Mouse (Mus musculus): ENCODE data around the gene Tex21. TPM values are rescaled to one million over a fixed set of nuclear protein-coding genes. Genes with fewer than 3 reads are reported as not detected.
"Not testable (repeated sequence)": the region's sequence is repeated elsewhere in the genome, so short reads cannot be mapped to it uniquely, and the experiment has no call there.

Gene Tex21
- polyA plus RNA-seq, 1 experiment from 2014 or later: not detected

DNA sequence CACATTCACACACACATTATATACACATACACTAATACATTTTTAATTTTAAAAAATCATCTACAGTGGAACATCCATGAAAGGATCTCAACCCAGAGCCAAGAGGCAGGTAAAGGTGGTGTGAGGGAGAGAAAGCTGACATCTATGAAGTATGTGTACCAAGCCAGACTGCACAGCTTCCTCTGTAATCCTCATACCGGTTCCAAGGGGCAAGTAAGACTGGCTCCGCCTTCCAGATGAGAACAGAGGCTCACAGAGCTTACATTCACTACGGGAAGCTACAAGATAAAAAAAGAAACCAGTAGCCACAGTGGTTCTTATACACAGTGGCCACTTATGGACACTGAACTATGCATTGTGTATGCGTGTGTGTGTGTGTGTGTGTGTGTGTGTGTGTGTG, 67.0 kb downstream of the Tex21 start:
- Histone ChIP-seq H3K4me3 (ENCODE audit: low read depth, low read length) (no peak overlapping the region), H3K4me2 (no peak overlapping the region), H3K9me3 (ENCODE audit: control insufficient read depth, low read length) (no peaks in the 10 kb centered on the region), H3K27me3 (ENCODE audit: control insufficient read depth, insufficient read depth, low read length) (peaks cover 12% of the 10 kb centered on the region), H3K4me1 (ENCODE audit: control insufficient read depth, insufficient read depth, low read length) (0 out of 2 replicates have a peak, but pooled peaks cover 4% of the 10 kb centered on the region), H3K27ac (ENCODE audit: low read depth, low read length) (no peak overlapping the region), H3K36me3 (ENCODE audit: control insufficient read depth, insufficient read depth, low read length) (no peaks in the 10 kb centered on the region), H3K9ac (ENCODE audit: low read length) (no peak overlapping the region)
- WGBS: 67% methylated on average over 4 of the region's 4 CpGs
- DNase-seq (ENCODE audit: low spot score, missing footprints) (no peak), ATAC-seq (ENCODE audit: low FRiP score) (no peak)

DNA sequence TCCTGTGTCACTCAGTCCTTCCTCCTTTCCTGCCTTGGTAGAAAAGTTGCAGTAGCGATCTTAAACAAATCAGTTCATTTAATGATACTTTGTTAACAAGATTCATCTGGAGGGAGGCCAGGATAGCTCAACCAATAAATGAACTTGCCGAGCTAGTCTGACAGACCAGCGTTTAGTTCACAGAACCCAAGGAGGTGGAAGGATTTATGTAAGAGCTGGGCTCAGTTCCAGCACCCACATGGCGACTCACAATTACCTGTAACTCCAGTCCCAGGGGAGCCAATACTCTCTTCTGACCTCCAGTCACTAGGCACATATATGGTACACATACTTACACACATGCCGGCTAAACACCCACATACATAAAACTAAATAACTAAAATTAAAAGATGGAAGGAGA, 67.5 kb downstream of the Tex21 start:
- ATAC-seq (ENCODE audit: low FRiP score): no peak
- 91% methylated on average over 5 of the region's 5 CpGs for WGBS
- peaks cover 12% of the 10 kb centered on the region for H3K27me3 ChIP-seq (ENCODE audit: control insufficient read depth, insufficient read depth, low read length)

DNA sequence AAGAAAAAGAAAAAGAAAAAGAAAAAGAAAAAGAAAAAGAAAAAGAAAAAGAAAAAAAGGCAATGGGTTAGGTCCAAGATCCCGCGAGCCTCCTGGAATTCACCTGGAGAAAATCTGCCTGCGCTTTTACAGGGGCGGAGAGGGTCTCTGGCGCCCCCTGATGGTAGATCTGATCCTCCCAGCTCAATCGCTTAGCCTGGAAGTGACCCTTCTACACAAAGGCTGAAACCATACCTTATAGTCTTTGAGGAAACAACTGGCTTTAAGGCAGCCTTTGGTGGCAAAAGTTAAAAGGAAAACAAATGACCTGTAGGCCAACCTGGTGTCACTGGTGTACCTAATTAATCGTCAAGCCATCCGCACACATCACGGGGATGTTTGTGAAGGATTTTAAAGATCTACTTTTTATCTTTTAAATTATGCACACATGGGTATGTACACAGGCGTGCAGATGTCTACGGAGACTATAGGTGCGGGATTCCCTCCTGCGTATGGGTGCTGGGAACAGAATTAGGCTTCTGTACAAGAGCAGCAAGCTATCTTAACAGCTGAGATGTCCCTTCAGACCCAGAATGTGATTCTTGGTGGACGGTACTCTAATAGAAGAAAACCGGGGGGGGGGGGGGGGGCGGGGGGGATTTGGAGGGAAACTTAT, 68.6 kb downstream of the Tex21 start:
- DNase-seq (ENCODE audit: low spot score, missing footprints) (peak; percentile 97), ATAC-seq (ENCODE audit: low FRiP score) (no peak; the same call in 1 of the 2 replicates)
- H3K9me3 ChIP-seq (ENCODE audit: control insufficient read depth, low read length): no peaks in the 10 kb centered on the region
- peaks cover 12% of the 10 kb centered on the region for H3K27me3 ChIP-seq (ENCODE audit: control insufficient read depth, insufficient read depth, low read length)
- H3K36me3 ChIP-seq (ENCODE audit: control insufficient read depth, insufficient read depth, low read length): no peaks in the 10 kb centered on the region
- H3K4me3 ChIP-seq (ENCODE audit: low read depth, low read length): peak overlapping the region; percentile 37
- peak overlapping the region; percentile 93 for H3K4me2 ChIP-seq
- 40% methylated on average over 16 of the region's 16 CpGs for WGBS
- no peak overlapping the region for H3K9ac ChIP-seq (ENCODE audit: low read length)
- 0 out of 2 replicates have a peak, but pooled peaks cover 4% of the 10 kb centered on the region for H3K4me1 ChIP-seq (ENCODE audit: control insufficient read depth, insufficient read depth, low read length)
- no peak overlapping the region for H3K27ac ChIP-seq (ENCODE audit: low read depth, low read length)

More for the DNA sequence above, 67.5 kb downstream of the Tex21 start:
- H3K4me3 ChIP-seq (ENCODE audit: low read depth, low read length): no peak overlapping the region
- no peak for DNase-seq (ENCODE audit: low spot score, missing footprints)
- H3K9me3 ChIP-seq (ENCODE audit: control insufficient read depth, low read length): no peaks in the 10 kb centered on the region
- H3K9ac ChIP-seq (ENCODE audit: low read length): no peak overlapping the region
- H3K4me2 ChIP-seq: no peak overlapping the region
- H3K27ac ChIP-seq (ENCODE audit: low read depth, low read length): no peak overlapping the region
- H3K4me1 ChIP-seq (ENCODE audit: control insufficient read depth, insufficient read depth, low read length): 0 out of 2 replicates have a peak, but pooled peaks cover 4% of the 10 kb centered on the region
- H3K36me3 ChIP-seq (ENCODE audit: control insufficient read depth, insufficient read depth, low read length): no peaks in the 10 kb centered on the region

DNA sequence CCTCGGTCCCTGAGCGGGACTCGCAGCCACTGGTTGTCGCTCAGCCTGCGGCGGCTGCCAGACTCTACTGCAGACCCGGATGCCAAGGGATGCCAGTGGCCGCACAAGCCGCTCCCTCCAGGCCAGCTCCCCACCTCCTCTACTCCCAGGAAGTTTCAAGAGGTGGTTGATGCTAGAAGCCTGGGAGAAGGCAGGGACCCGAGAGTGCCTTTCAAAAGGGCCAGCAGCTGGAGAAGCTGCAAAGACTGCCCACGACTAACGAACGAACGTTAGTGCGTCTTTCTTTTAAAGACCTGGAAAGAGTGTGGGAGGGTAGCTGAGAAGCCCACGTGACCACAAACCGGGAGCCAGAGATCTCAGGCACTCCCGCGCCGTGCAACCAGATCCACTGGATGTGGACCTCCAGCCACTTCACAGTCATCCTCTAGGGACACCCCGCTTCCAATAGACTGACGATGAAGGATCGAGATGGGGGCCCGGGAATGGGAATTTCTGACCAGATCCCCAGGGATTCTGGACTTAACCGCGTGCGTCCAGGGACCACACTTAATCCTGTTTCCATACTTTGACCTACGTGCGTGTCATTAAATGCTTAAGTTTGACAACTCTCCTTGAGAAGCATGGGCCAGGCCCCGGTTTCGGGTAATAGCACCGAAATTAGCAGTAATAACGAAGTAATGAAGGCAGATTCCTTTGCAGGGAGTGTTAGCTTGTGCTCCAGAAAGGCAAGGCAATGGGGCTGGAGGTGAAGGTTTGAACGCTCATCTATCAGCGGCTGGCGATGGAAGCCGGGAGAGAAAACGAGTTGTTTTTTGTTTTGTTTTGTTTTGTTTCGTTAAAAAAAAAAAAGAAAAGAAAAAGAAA, 69.3 kb downstream of the Tex21 start, which contains the start of gene Esr2:
TSS of gene Esr2 (minus strand) at position 260 of the 864 bp plus-strand sequence.
- peak; percentile 76 for ATAC-seq (ENCODE audit: low FRiP score)
- H3K36me3 ChIP-seq (ENCODE audit: control insufficient read depth, insufficient read depth, low read length): no peaks in the 10 kb centered on the region
- H3K27me3 ChIP-seq (ENCODE audit: control insufficient read depth, insufficient read depth, low read length): peaks cover 12% of the 10 kb centered on the region
- DNase-seq (ENCODE audit: low spot score, missing footprints): peak; percentile 95
- H3K9ac ChIP-seq (ENCODE audit: low read length): peak within 1 kb of the TSS; percentile 51
- H3K4me3 ChIP-seq (ENCODE audit: low read depth, low read length): peak within 1 kb of the TSS; percentile 37
- H3K4me1 ChIP-seq (ENCODE audit: control insufficient read depth, insufficient read depth, low read length): 0 out of 2 replicates have a peak, but pooled peaks cover 4% of the 10 kb centered on the region
- WGBS: under 1% methylated on average over 39 of the region's 39 CpGs
- H3K4me2 ChIP-seq: peak within 1 kb of the TSS; percentile 93
- no peaks in the 10 kb centered on the region for H3K9me3 ChIP-seq (ENCODE audit: control insufficient read depth, low read length)
- no peak within 1 kb of the TSS for H3K27ac ChIP-seq (ENCODE audit: low read depth, low read length)

GRCm38 (mm10) chr12:76165641-76166040, 80.9 kb downstream of the Tex21 start:
- no peak overlapping the region for H3K27ac ChIP-seq (ENCODE audit: low read depth, low read length)
- H3K9ac ChIP-seq (ENCODE audit: low read length): no peak overlapping the region
- WGBS: 65% methylated on average over 5 of the region's 5 CpGs
- no peaks in the 10 kb centered on the region for H3K36me3 ChIP-seq (ENCODE audit: control insufficient read depth, insufficient read depth, low read length)
- no peaks in the 10 kb centered on the region for H3K27me3 ChIP-seq (ENCODE audit: control insufficient read depth, insufficient read depth, low read length)
- no peak overlapping the region for H3K4me2 ChIP-seq
- no peaks in the 10 kb centered on the region for H3K9me3 ChIP-seq (ENCODE audit: control insufficient read depth, low read length)
- H3K4me1 ChIP-seq (ENCODE audit: control insufficient read depth, insufficient read depth, low read length): no peaks in the 10 kb centered on the region
- no peak overlapping the region for H3K4me3 ChIP-seq (ENCODE audit: low read depth, low read length)
- ATAC-seq (ENCODE audit: low FRiP score): no peak
- peak; percentile 59 for DNase-seq (ENCODE audit: low spot score, missing footprints)

- H3K4me1 ChIP-seq (ENCODE audit: control insufficient read depth, insufficient read depth, low read length); H3K36me3 ChIP-seq (ENCODE audit: control insufficient read depth, insufficient read depth, low read length); H3K27ac ChIP-seq (ENCODE audit: low read depth, low read length); H3K27me3 ChIP-seq (ENCODE audit: control insufficient read depth, insufficient read depth, low read length); H3K9me3 ChIP-seq (ENCODE audit: control insufficient read depth, low read length): not testable (repeated sequence)
- 15% methylated on average over 30 of the region's 30 CpGs for WGBS
- H3K4me2 ChIP-seq: peak overlapping the region; percentile 53
- peak; percentile 35; the same call in 1 of the 2 replicates for ATAC-seq (ENCODE audit: low FRiP score)
- DNase-seq (ENCODE audit: low spot score, missing footprints): peak; percentile 87
- peak overlapping the region; percentile 45; the same call in 1 of the 2 replicates for H3K9ac ChIP-seq (ENCODE audit: low read length)
- H3K4me3 ChIP-seq (ENCODE audit: low read depth, low read length): peak overlapping the region; percentile 27
These were observed 94.2 kb downstream of the Tex21 start for GRCm38 (mm10) chr12:76152389-76152788.

Other genes starting within 250 kb of the Tex21 start
- gene Esr2, start 69.5 kb downstream of the Tex21 start, polyA plus RNA-seq (2014; fragmentation: Nextera tagmentation; extraction: Ambion mirVana): 0.07 and 0.21 TPM in 2 replicates
- gene Mthfd1, start 8.6 kb upstream of the Tex21 start, polyA plus RNA-seq (2014; fragmentation: Nextera tagmentation; extraction: Ambion mirVana): 62.9 and 63.9 TPM in 2 replicates
- 4.1 TPM in 2 replicates for gene Akap5, start 78.1 kb upstream of the Tex21 start, polyA plus RNA-seq (2014; fragmentation: Nextera tagmentation; extraction: Ambion mirVana)
- gene Zbtb25, start 122.9 kb upstream of the Tex21 start, polyA plus RNA-seq (2014; fragmentation: Nextera tagmentation; extraction: Ambion mirVana): 20.9 and 23.4 TPM in 2 replicates
- 7.6 and 7.8 TPM in 2 replicates for gene Zbtb1, start 123.5 kb upstream of the Tex21 start, polyA plus RNA-seq (2014; fragmentation: Nextera tagmentation; extraction: Ambion mirVana)
- gene Hspa2, start 157.4 kb upstream of the Tex21 start, polyA plus RNA-seq (2014; fragmentation: Nextera tagmentation; extraction: Ambion mirVana): 5.1 and 7.0 TPM in 2 replicates
- gene Ppp1r36, start 170.8 kb upstream of the Tex21 start, polyA plus RNA-seq (2014; fragmentation: Nextera tagmentation; extraction: Ambion mirVana): 0.39 and 0.51 TPM in 2 replicates

All from midbrain, embryonic 11.5 days (tissue).